Mouse (Mus musculus) kidney, embryonic 16.5 days (tissue): Measurements from ENCODE around the gene Zfp318. TPM values are rescaled to one million over a fixed set of nuclear protein-coding genes. Genes with fewer than 3 reads are reported as not detected.

ENCODE experiments used
- ATAC-seq: fragments of 200-750 bp; cut with Nextera tagmentation; 2 replicates; pipeline ENCODE4 v1.8.0; 2017; ENCODE audit warnings: moderate TSS enrichment; ENCODE audit not compliant: low FRiP score, low TSS enrichment
- H3K27ac ChIP-seq: fragments of 300-500 bp; sonication (generic); 2 replicates; pipeline ENCODE4 v1.5.1; 2014; ENCODE audit warnings: low read length
- H3K27me3 ChIP-seq: fragments of 300-500 bp; sonication (generic); 2 replicates; pipeline ENCODE4 v1.6.1; 2014; ENCODE audit warnings: low read length, control low read depth, mixed read lengths; ENCODE audit not compliant: insufficient read depth
- H3K36me3 ChIP-seq: fragments of 300-500 bp; sonication (generic); 2 replicates; pipeline ENCODE4 v1.6.1; 2014; ENCODE audit warnings: low read length, control low read depth, mixed read lengths; ENCODE audit not compliant: insufficient read depth
- H3K4me1 ChIP-seq: fragments of 300-500 bp; sonication (generic); 2 replicates; pipeline ENCODE4 v1.6.1; 2014; ENCODE audit warnings: low read length, control low read depth, mixed read lengths; ENCODE audit not compliant: insufficient read depth
- H3K4me2 ChIP-seq: fragments of 300-500 bp; sonication (generic); replicated peaks from 2 replicates; pipeline ENCODE4 v1.6.1; 2014; ENCODE audit warnings: low read depth, low read length
- H3K4me3 ChIP-seq: fragments of 300-500 bp; sonication (generic); 2 replicates; pipeline ENCODE4 v1.5.1; 2014; ENCODE audit warnings: mild to moderate bottlenecking, low read length
- H3K9ac ChIP-seq: fragments of 300-500 bp; sonication (generic); replicated peaks from 2 replicates; pipeline ENCODE4 v1.6.1; 2014; ENCODE audit warnings: low read length
- H3K9me3 ChIP-seq: fragments of 300-500 bp; sonication (generic); 2 replicates; pipeline ENCODE4 v1.6.1; 2016; ENCODE audit warnings: low read length, control low read depth
- WGBS: fragments of 180-500 bp; shearing (Covaris S2); extraction: QIAGEN DNeasy Blood & Tissue Kit; methylation state at CpG from one replicate; pipeline ENCODE4 v1.1.7; 2014; 5-methylcytosine and 5-hydroxymethylcytosine counted together
- polyA plus RNA-seq: library from polyadenylated mRNA; unstranded; fragments of >200 nt; fragmentation: Nextera tagmentation; extraction: Ambion mirVana; gene quantifications from 2 replicates; pipeline ENCODE4 v1.2.1, GENCODE M21; 2015

The Zfp318 gene
- polyA plus RNA-seq, 1 experiment from 2014 or later: 5.0 TPM

DNA sequence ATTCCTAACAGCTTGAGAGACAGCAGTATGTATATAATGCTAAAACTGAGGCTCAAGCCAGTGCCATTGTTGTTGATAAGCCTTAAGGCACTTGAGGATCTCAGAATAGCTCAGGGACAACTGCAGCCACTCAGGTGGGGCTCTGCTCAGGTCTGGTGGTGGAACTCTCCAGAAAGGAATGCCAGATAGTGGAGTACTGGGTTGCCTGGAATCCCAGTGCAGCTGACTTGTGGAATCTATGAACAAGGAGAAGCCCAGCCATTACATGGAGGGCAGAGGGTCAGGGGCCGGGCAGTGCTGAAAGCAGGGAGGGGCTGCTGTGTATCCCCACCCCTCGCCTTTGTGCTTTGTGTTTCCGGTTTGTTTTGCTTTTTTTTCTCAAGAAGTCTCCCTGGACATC, 74.9 kb downstream of the Zfp318 start:
- Histone ChIP-seq H3K27me3 (peaks cover 73% of the 10 kb centered on the region), H3K4me1 (peaks cover 33% of the 10 kb centered on the region), H3K4me3 (no peak overlapping the region), H3K4me2 (no peak overlapping the region), H3K9ac (no peak overlapping the region), H3K9me3 (no peaks in the 10 kb centered on the region), H3K36me3 (no peaks in the 10 kb centered on the region), H3K27ac (no peak overlapping the region)
- no peak for ATAC-seq
- 38% methylated on average over 3 of the region's 3 CpGs for WGBS

GRCm38 (mm10) chr17:46460673-46461072, 77.1 kb downstream of the Zfp318 start:
- ATAC-seq: no peak

GRCm38 (mm10) chr17:46461347-46461746, 77.8 kb downstream of the Zfp318 start:
- H3K9ac ChIP-seq: no peak overlapping the region
- ATAC-seq: no peak
- H3K9me3 ChIP-seq: no peaks in the 10 kb centered on the region
- H3K4me1 ChIP-seq: peaks cover 11% of the 10 kb centered on the region
- WGBS: 9% methylated on average over 8 of the region's 8 CpGs
- peak overlapping the region; percentile 54 for H3K4me2 ChIP-seq
- H3K4me3 ChIP-seq: peak overlapping the region; percentile 43
- H3K27me3 ChIP-seq: peaks cover 49% of the 10 kb centered on the region
- H3K27ac ChIP-seq: no peak overlapping the region
- H3K36me3 ChIP-seq: no peaks in the 10 kb centered on the region

More at GRCm38 (mm10) chr17:46460673-46461072, 77.1 kb downstream of the Zfp318 start:
- peaks cover 56% of the 10 kb centered on the region for H3K27me3 ChIP-seq
- H3K9me3 ChIP-seq: no peaks in the 10 kb centered on the region
- H3K27ac ChIP-seq: no peak overlapping the region
- WGBS: under 1% methylated on average over 32 of the region's 32 CpGs
- H3K36me3 ChIP-seq: no peaks in the 10 kb centered on the region
- H3K4me1 ChIP-seq: peaks cover 11% of the 10 kb centered on the region
- H3K4me2 ChIP-seq: peak overlapping the region; percentile 54
- H3K9ac ChIP-seq: peak overlapping the region; percentile 53
- H3K4me3 ChIP-seq: peak overlapping the region; percentile 43

- no peak for ATAC-seq
- Histone ChIP-seq H3K4me2 (no peak overlapping the region), H3K27ac (no peak overlapping the region)
Observed at GRCm38 (mm10) chr17:46462226-46462625, 78.7 kb downstream of the Zfp318 start.

DNA sequence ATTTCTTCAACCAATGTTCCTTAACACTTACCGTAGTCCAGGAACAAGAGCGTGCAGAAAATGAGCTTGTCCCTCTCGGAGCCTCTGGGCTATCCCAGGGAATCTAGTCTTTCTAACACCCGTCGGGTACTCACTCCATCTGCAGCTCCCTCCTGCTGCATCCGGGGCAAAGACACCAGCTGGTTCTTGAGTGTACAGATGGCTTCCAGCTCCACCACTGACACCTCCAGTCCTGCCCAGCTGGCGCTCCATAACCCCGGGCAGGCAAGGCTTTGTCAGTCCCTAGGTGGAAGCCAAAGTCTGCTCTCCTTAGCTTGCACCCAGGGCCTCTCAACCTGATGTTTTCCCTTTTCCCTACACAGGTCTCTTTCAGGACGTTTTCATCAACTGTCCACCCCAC, 84.3 kb downstream of the Zfp318 start:
- Histone ChIP-seq H3K36me3 (no peaks in the 10 kb centered on the region), H3K27me3 (no peaks in the 10 kb centered on the region), H3K9me3 (no peaks in the 10 kb centered on the region), H3K4me1 (no peaks in the 10 kb centered on the region), H3K4me3 (no peak overlapping the region), H3K9ac (no peak overlapping the region), H3K4me2 (no peak overlapping the region), H3K27ac (no peak overlapping the region)
- WGBS: 64% methylated on average over 9 of the region's 9 CpGs
- ATAC-seq: no peak

More at GRCm38 (mm10) chr17:46462226-46462625, 78.7 kb downstream of the Zfp318 start:
- Histone ChIP-seq H3K27me3 (peaks cover 42% of the 10 kb centered on the region), H3K4me1 (peaks cover 11% of the 10 kb centered on the region), H3K9ac (no peak overlapping the region), H3K4me3 (no peak overlapping the region), H3K9me3 (no peaks in the 10 kb centered on the region), H3K36me3 (no peaks in the 10 kb centered on the region)
- WGBS: 86% methylated on average over 5 of the region's 5 CpGs

Other genes with a start within 250 kb of the Zfp318 start
- gene Rsph9, start 239.5 kb upstream of the Zfp318 start, polyA plus RNA-seq: 15.1 and 16.5 TPM in 2 replicates
- 39.9 and 41.2 TPM in 2 replicates for gene Mad2l1bp, start 230.2 kb upstream of the Zfp318 start, polyA plus RNA-seq
- gene Gtpbp2, start 222.7 kb upstream of the Zfp318 start, polyA plus RNA-seq: 44.8 and 51.2 TPM in 2 replicates
- 13.3 and 16.8 TPM in 2 replicates for gene Polh, start 181.1 kb upstream of the Zfp318 start, polyA plus RNA-seq
- 45.5 and 49.5 TPM in 2 replicates for gene Xpo5, start 180.9 kb upstream of the Zfp318 start, polyA plus RNA-seq
- 109 TPM in 2 replicates for gene Polr1c, start 135.7 kb upstream of the Zfp318 start, polyA plus RNA-seq
- gene Yipf3, start 135.7 kb upstream of the Zfp318 start, polyA plus RNA-seq: 132 and 139 TPM in 2 replicates
- gene Lrrc73, start 130.2 kb upstream of the Zfp318 start, polyA plus RNA-seq: 0.64 and 0.67 TPM in 2 replicates
- gene Tjap1, start 100.7 kb upstream of the Zfp318 start, polyA plus RNA-seq: 45.7 and 49.8 TPM in 2 replicates
- 0.37 and 0.64 TPM in 2 replicates for gene Dlk2, start 86.3 kb upstream of the Zfp318 start, polyA plus RNA-seq
- 6.9 and 7.3 TPM in 2 replicates for gene Abcc10, start 55.4 kb upstream of the Zfp318 start, polyA plus RNA-seq
- 0.54 and 0.68 TPM in 2 replicates for gene Crip3, start 45.2 kb downstream of the Zfp318 start, polyA plus RNA-seq
- gene Slc22a7, start 54.7 kb downstream of the Zfp318 start, polyA plus RNA-seq: 0.15 and 0.32 TPM in 2 replicates
- gene Ttbk1, start 103.9 kb downstream of the Zfp318 start, polyA plus RNA-seq: 0.15 and 0.23 TPM in 2 replicates
- 56.5 and 60.3 TPM in 2 replicates for gene Dnph1, start 113.0 kb downstream of the Zfp318 start, polyA plus RNA-seq
- gene Cul9, start 162.7 kb downstream of the Zfp318 start, polyA plus RNA-seq: 6.5 TPM in 2 replicates
- 8.2 and 9.3 TPM in 2 replicates for gene Srf, start 172.4 kb downstream of the Zfp318 start, polyA plus RNA-seq
- 153 and 157 TPM in 2 replicates for gene Ptk7, start 245.8 kb downstream of the Zfp318 start, polyA plus RNA-seq